ENCODE assay signal across 14 mouse cellular contexts in genomic region chr2:160361442-160362121, GRCm38 (mm10). TPM values are rescaled to one million over a fixed set of nuclear protein-coding genes. Genes with fewer than 3 reads are reported as not detected.
DNase-seq lines count a peak whose midpoint lies in the region; ATAC-seq and TF ChIP-seq lines count a peak whose summit lies in the region.
"Had no signal": no experiment of that assay in that cellular context is flagged by ENCODE, and none has a peak within 500 bp of the region (broad histone marks: within the 10 kb centered on the region; RNA-seq: fewer than 3 reads in every experiment).

No protein-coding gene starts in this region.

- no peak overlapping the region for H3K27ac ChIP-seq in heart, embryonic 10.5 days
- H3K27ac ChIP-seq in heart, embryonic 13.5 days (replicated peaks) = no peak overlapping the region
- no peak overlapping the region for H3K27ac ChIP-seq in liver, embryonic 12.5 days

- H3K36me3 ChIP-seq in heart, embryonic 10.5 days = no peaks in the 10 kb centered on the region
- H3K36me3 ChIP-seq in E14TG2a.4 (ENCODE audit: insufficient read depth, low read length) = no peaks in the 10 kb centered on the region
- H3K36me3 ChIP-seq in heart, embryonic 13.5 days = 0 out of 2 replicates have a peak, but pooled peaks cover 8% of the 10 kb centered on the region
- H3K36me3 ChIP-seq in liver, embryonic 12.5 days = no peaks in the 10 kb centered on the region

- no peak overlapping the region for H3K9ac ChIP-seq in heart, embryonic 13.5 days
- no peak overlapping the region for H3K9ac ChIP-seq in liver, embryonic 12.5 days

- no peak for TF ChIP-seq CTCF in E14TG2a.4 (conservative IDR thresholded peaks at IDR 0.05; ENCODE audit: low read length)

- H3K4me2 ChIP-seq in heart, embryonic 13.5 days = peak overlapping the region; percentile 31
- H3K4me2 ChIP-seq in liver, embryonic 12.5 days = peak overlapping the region; percentile 20; the same call in 1 of the 2 replicates

- H3K27me3 ChIP-seq in heart, embryonic 10.5 days (ENCODE audit: insufficient read depth, poor library complexity, severe bottlenecking) = peaks cover 97% of the 10 kb centered on the region
- H3K27me3 ChIP-seq in E14TG2a.4 (ENCODE audit: insufficient read depth, low read length) = peaks cover 96% of the 10 kb centered on the region
- H3K27me3 ChIP-seq in heart, embryonic 13.5 days (replicated peaks) = peaks cover 87% of the 10 kb centered on the region
- peaks cover 91% of the 10 kb centered on the region for H3K27me3 ChIP-seq in liver, embryonic 12.5 days (replicated peaks)

- WGBS in heart, embryonic 10.5 days = 4% methylated on average over 16 of the region's 16 CpGs
- WGBS in heart, embryonic 13.5 days = 16% methylated on average over 16 of the region's 16 CpGs
- WGBS in liver, embryonic 12.5 days (ENCODE audit: insufficient replicate concordance) = 7% methylated on average over 16 of the region's 16 CpGs

- no peak for DNase-seq in heart, embryonic 10.5 days (ENCODE audit: low spot score)
- no peak for DNase-seq in heart, postnatal 36 days
- DNase-seq in gastrocnemius, adult 18-20 months (ENCODE audit: low spot score) = no peak
- DNase-seq in left cerebral cortex, postnatal 36 days (ENCODE audit: low spot score in 2 of 2) = no peak
- DNase-seq in ovary, postnatal 14 days (ENCODE audit: low spot score) = no peak
- DNase-seq: adrenal gland, postnatal 25 days; cerebellum, adult 2 months; gastrocnemius, postnatal 10 days; kidney, adult 18-20 months; layer of hippocampus, postnatal 36 days had no signal

- intact Hi-C loops in heart, postnatal 36 days (cut with DNase I) = loop anchor here (10.0 kb wide), 1 partner anchor 357 kb away; no protein-coding TSS in a partner anchor
- intact Hi-C loops in left cerebral cortex, postnatal 36 days (cut with DNase I) = no loop called here

- peaks cover 50% of the 10 kb centered on the region for H3K4me1 ChIP-seq in heart, embryonic 10.5 days
- peaks cover 53% of the 10 kb centered on the region for H3K4me1 ChIP-seq in E14TG2a.4 (replicated peaks; ENCODE audit: low read depth, low read length)
- peaks cover 56% of the 10 kb centered on the region for H3K4me1 ChIP-seq in heart, embryonic 13.5 days
- H3K4me1 ChIP-seq in liver, embryonic 12.5 days = peaks cover 10% of the 10 kb centered on the region; the same call in 1 of the 2 replicates

- ATAC-seq in heart, embryonic 13.5 days (ENCODE audit: extremely low read depth, insufficient number of reproducible peaks, low FRiP score, low TSS enrichment) = no peak
- no peak for ATAC-seq in liver, embryonic 12.5 days

- no peaks in the 10 kb centered on the region for H3K9me3 ChIP-seq in heart, embryonic 10.5 days
- H3K9me3 ChIP-seq in E14TG2a.4 (ENCODE audit: low read length) = no peaks in the 10 kb centered on the region
- H3K9me3 ChIP-seq in heart, embryonic 13.5 days = no peaks in the 10 kb centered on the region
- no peaks in the 10 kb centered on the region for H3K9me3 ChIP-seq in liver, embryonic 12.5 days (replicated peaks)

- H3K4me3 ChIP-seq in heart, embryonic 10.5 days = peak overlapping the region; percentile 39
- 0 out of 2 replicates have a peak overlapping the region, but pooled peaks have one; percentile 20 for H3K4me3 ChIP-seq in E14TG2a.4 (replicated peaks; ENCODE audit: low read length)
- H3K4me3 ChIP-seq in heart, embryonic 13.5 days = peak overlapping the region; percentile 13; the same call in 1 of the 2 replicates
- no peak overlapping the region for H3K4me3 ChIP-seq in liver, embryonic 12.5 days

RNA-seq across cellular contexts. Expression of gene Mafb, which starts 5.3 kb away (rescaled TPM):
- polyA plus RNA-seq in heart, embryonic 10.5 days (2016; fragmentation: Nextera tagmentation; extraction: Ambion mirVana) = 4.6 and 5.5 TPM in 2 replicates
- total RNA-seq in heart, postnatal 36 days (2021) = 10 to 100 TPM; 11.7 to 16.2 TPM
- polyA plus RNA-seq in heart, embryonic 13.5 days (2015; fragmentation: Nextera tagmentation; extraction: Ambion mirVana) = 5.1 and 5.3 TPM in 2 replicates
- 3.0 and 3.1 TPM in 2 replicates for polyA plus RNA-seq in liver, embryonic 12.5 days (2016; fragmentation: Nextera tagmentation; extraction: Ambion mirVana)
- 10 to 100 TPM; 11.4 to 71.8 TPM for total RNA-seq in gastrocnemius, adult 18-20 months (2021)
- total RNA-seq in left cerebral cortex, postnatal 36 days (2021) = 10 to 100 TPM; 17.8 to 20.6 TPM

RNA-seq across cellular contexts. Expression of gene Gm826, which starts 27.6 kb away (rescaled TPM):
- polyA plus RNA-seq in heart, embryonic 10.5 days (2016; fragmentation: Nextera tagmentation; extraction: Ambion mirVana) = 23.5 and 40.2 TPM in 2 replicates
- 1 to 10 TPM; 7.1 to 8.8 TPM for total RNA-seq in heart, postnatal 36 days (2021)
- 16.5 and 21.8 TPM in 2 replicates for polyA plus RNA-seq in heart, embryonic 13.5 days (2015; fragmentation: Nextera tagmentation; extraction: Ambion mirVana)
- 6.1 and 8.2 TPM in 2 replicates for polyA plus RNA-seq in liver, embryonic 12.5 days (2016; fragmentation: Nextera tagmentation; extraction: Ambion mirVana)
- total RNA-seq in gastrocnemius, adult 18-20 months (2021) = 1 to 10 TPM; 3.0 to 4.0 TPM
- not detected for total RNA-seq in left cerebral cortex, postnatal 36 days (2021)
- total RNA-seq: layer of hippocampus, postnatal 36 days had no signal
- polyA plus RNA-seq: stomach, embryonic 14.5 days had no signal
